Mouse (Mus musculus) heart, embryonic 12.5 days (tissue): ENCODE results near the gene Ankrd33. TPM values are rescaled to one million over a fixed set of nuclear protein-coding genes. Genes with fewer than 3 reads are reported as not detected.

Experiments
- ATAC-seq: fragments of 200-750 bp; cut with Nextera tagmentation; 2 replicates; pipeline ENCODE4 v1.8.0; 2017; ENCODE audit warnings: moderate TSS enrichment, moderate library complexity; ENCODE audit not compliant: insufficient number of reproducible peaks, low FRiP score
- H3K27ac ChIP-seq: fragments of 300-500 bp; sonication (generic); 2 replicates; pipeline ENCODE4 v1.5.1; 2016; ENCODE audit warnings: mild to moderate bottlenecking, moderate library complexity; ENCODE audit not compliant: poor library complexity, severe bottlenecking
- H3K27me3 ChIP-seq: fragments of 300-500 bp; sonication (generic); replicated peaks from 2 replicates; pipeline ENCODE4 v1.6.1; 2016; ENCODE audit warnings: mild to moderate bottlenecking, moderate library complexity
- H3K36me3 ChIP-seq: fragments of 300-500 bp; sonication (generic); 2 replicates; pipeline ENCODE4 v1.6.1; 2016; ENCODE audit warnings: mild to moderate bottlenecking, moderate library complexity
- H3K4me1 ChIP-seq: fragments of 300-500 bp; sonication (generic); replicated peaks from 2 replicates; pipeline ENCODE4 v1.6.1; 2016; ENCODE audit warnings: mild to moderate bottlenecking
- H3K4me2 ChIP-seq: fragments of 300-500 bp; sonication (generic); 2 replicates; pipeline ENCODE4 v1.6.1; 2016; ENCODE audit warnings: mild to moderate bottlenecking, moderate library complexity
- H3K4me3 ChIP-seq: fragments of 300-500 bp; sonication (generic); 2 replicates; pipeline ENCODE4 v1.5.1; 2016; ENCODE audit warnings: mild to moderate bottlenecking
- H3K9ac ChIP-seq: fragments of 300-500 bp; sonication (generic); 2 replicates; pipeline ENCODE4 v1.6.1; 2016; ENCODE audit warnings: mild to moderate bottlenecking, moderate library complexity
- H3K9me3 ChIP-seq: fragments of 300-500 bp; sonication (generic); replicated peaks from 2 replicates; pipeline ENCODE4 v1.6.1; 2016; ENCODE audit warnings: mild to moderate bottlenecking, moderate library complexity
- WGBS: fragments of 180-500 bp; shearing (Covaris S2); methylation state at CpG from one replicate; pipeline ENCODE4 v1.1.7; 2016; 5-methylcytosine and 5-hydroxymethylcytosine counted together
- polyA plus RNA-seq: library from polyadenylated mRNA; unstranded; fragments of >200 nt; fragmentation: Nextera tagmentation; extraction: Ambion mirVana; gene quantifications from 2 replicates; pipeline ENCODE4 v1.2.1, GENCODE M21; 2016

Gene Ankrd33
- polyA plus RNA-seq, 1 experiment from 2014 or later = not detected

- Histone ChIP-seq H3K4me3 (no peak overlapping the region), H3K9me3 (no peaks in the 10 kb centered on the region), H3K4me1 (peaks cover 32% of the 10 kb centered on the region), H3K27ac (no peak overlapping the region), H3K27me3 (0 out of 2 replicates have a peak, but pooled peaks cover 5% of the 10 kb centered on the region), H3K4me2 (no peak overlapping the region), H3K36me3 (no peaks in the 10 kb centered on the region), H3K9ac (peak overlapping the region; percentile 22; the same call in 1 of the 2 replicates)
- WGBS = 55% methylated on average over 16 of the region's 16 CpGs
- no peak for ATAC-seq
Measured at GRCm38 (mm10) chr15:101165658-101166437, 50.3 kb downstream of the Ankrd33 start.

GRCm38 (mm10) chr15:101167553-101167952 is 52.0 kb downstream of the Ankrd33 start:
- ATAC-seq = no peak
- Histone ChIP-seq H3K9me3 (no peaks in the 10 kb centered on the region), H3K27ac (no peak overlapping the region), H3K4me1 (peaks cover 29% of the 10 kb centered on the region), H3K4me3 (no peak overlapping the region), H3K36me3 (no peaks in the 10 kb centered on the region), H3K9ac (no peak overlapping the region), H3K4me2 (no peak overlapping the region), H3K27me3 (0 out of 2 replicates have a peak, but pooled peaks cover 5% of the 10 kb centered on the region)
- 65% methylated on average over 11 of the region's 11 CpGs for WGBS

Other genes starting within 250 kb of the Ankrd33 start
- gene Scn8a, start 245.9 kb upstream of the Ankrd33 start, polyA plus RNA-seq = 0.54 and 0.69 TPM in 2 replicates
- gene Gm47841, start 68.4 kb upstream of the Ankrd33 start, polyA plus RNA-seq = not detected in 2 replicates
- 0.10 and 0.15 TPM in 2 replicates for gene Fignl2, start 37.2 kb upstream of the Ankrd33 start, polyA plus RNA-seq
- gene Acvrl1, start 12.8 kb downstream of the Ankrd33 start, polyA plus RNA-seq = 3.1 and 3.6 TPM in 2 replicates
- gene Acvr1b, start 58.3 kb downstream of the Ankrd33 start, polyA plus RNA-seq = 6.8 TPM in 2 replicates
- 6.6 and 7.3 TPM in 2 replicates for gene Grasp, start 108.4 kb downstream of the Ankrd33 start, polyA plus RNA-seq
- gene Nr4a1, start 138.5 kb downstream of the Ankrd33 start, polyA plus RNA-seq = 14.4 and 17.4 TPM in 2 replicates
- gene Atg101, start 168.5 kb downstream of the Ankrd33 start, polyA plus RNA-seq = 46.6 and 49.7 TPM in 2 replicates
- gene 6030408B16Rik, start 177.5 kb downstream of the Ankrd33 start, polyA plus RNA-seq = 0.73 and 0.83 TPM in 2 replicates